Mouse (Mus musculus): ENCODE data around the gene Fam13c. TPM values are rescaled to one million over a fixed set of nuclear protein-coding genes. Genes with fewer than 3 reads are reported as not detected.

Gene Fam13c
- polyA plus RNA-seq, 1 experiment from 2014 or later = 10.6 TPM

DNA sequence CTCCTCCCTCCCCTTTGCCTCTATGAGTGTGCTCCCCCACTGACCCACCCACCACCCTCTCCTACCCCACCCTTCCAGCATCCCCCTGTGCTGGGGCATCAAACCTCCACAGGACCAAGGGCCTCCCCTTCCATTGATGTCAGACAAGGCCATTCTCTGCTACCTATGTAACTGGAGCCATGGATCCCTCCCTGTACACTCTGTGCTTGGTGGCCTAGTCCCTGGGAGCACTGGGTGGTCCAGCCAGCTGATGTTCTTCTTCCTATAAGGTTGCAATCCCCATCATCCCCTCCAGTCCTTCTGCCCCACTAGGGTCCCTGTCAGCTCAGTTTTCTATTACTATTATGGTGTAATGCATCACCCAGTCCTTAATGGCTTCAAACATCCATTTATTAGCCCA, 65.1 kb downstream of the Fam13c start:
- no peak overlapping the region for H3K27ac ChIP-seq
- H3K36me3 ChIP-seq = no peaks in the 10 kb centered on the region
- no peaks in the 10 kb centered on the region for H3K27me3 ChIP-seq
- no peaks in the 10 kb centered on the region for H3K9me3 ChIP-seq
- H3K9ac ChIP-seq = no peak overlapping the region
- H3K4me3 ChIP-seq = no peak overlapping the region
- no peak for ATAC-seq (ENCODE audit: insufficient number of reproducible peaks, low FRiP score, low TSS enrichment, low read depth)
- no peaks in the 10 kb centered on the region for H3K4me1 ChIP-seq
- H3K4me2 ChIP-seq = no peak overlapping the region

DNA sequence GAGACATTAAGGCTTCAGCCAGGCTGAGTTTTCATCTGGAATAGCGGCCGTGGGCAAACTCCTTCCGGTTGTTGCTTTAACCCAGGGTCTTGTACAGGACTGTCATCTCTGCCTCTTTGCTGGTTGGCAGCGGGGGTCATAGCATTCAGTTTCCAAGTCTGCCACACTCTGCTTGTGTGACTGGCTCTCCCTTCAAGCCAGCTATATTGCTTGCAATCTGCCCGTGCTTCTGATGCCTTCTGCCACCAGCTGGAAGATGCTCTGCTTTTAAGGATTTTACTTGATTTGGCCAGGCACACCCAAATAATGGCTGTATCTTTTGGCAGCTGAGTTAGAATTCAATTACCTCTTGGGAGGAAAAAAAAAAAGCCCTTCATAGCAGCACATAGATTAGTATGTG, 65.6 kb downstream of the Fam13c start:
- H3K9ac ChIP-seq = no peak overlapping the region
- no peaks in the 10 kb centered on the region for H3K4me1 ChIP-seq
- no peaks in the 10 kb centered on the region for H3K36me3 ChIP-seq
- no peaks in the 10 kb centered on the region for H3K9me3 ChIP-seq
- H3K27me3 ChIP-seq = no peaks in the 10 kb centered on the region
- H3K27ac ChIP-seq = no peak overlapping the region
- no peak overlapping the region for H3K4me2 ChIP-seq
- 61% methylated on average over 5 of the region's 5 CpGs for WGBS
- no peak for ATAC-seq (ENCODE audit: insufficient number of reproducible peaks, low FRiP score, low TSS enrichment, low read depth)
- no peak overlapping the region for H3K4me3 ChIP-seq

DNA sequence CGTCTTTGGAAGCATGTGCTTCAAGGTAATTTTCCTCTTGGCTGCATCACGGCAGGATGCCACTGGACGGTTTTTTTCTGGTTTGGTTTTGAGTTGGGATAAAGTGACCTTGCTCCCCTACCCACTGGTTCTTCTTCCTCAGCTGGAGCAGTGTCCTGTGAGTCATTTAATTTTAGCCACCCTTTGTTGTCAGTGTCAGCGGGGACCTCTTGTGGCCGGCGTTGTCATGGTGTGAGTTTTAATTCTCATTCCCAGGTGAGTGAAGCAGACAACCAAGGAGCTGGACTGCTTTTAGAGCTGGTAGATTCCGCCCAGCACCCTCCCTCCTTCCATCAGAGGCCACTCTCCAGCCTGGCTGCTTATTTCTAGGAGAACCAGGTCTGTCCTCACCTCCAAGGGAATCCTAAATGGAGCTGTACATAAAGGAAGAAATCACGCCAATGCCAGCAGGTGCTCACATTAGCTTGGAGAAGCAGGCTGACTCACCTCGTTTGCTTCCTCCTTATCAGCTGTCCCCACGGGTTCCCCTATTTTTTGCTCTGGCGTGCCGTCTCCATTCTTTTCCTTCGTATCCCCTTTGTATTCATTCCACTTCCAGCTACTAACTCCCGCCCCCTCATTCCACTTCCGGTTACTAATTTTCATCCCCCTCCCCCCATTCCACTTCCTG, 66.4 kb downstream of the Fam13c start:
- no peak for ATAC-seq (ENCODE audit: insufficient number of reproducible peaks, low FRiP score, low TSS enrichment, low read depth)
- WGBS = 71% methylated on average over 15 of the region's 15 CpGs

DNA sequence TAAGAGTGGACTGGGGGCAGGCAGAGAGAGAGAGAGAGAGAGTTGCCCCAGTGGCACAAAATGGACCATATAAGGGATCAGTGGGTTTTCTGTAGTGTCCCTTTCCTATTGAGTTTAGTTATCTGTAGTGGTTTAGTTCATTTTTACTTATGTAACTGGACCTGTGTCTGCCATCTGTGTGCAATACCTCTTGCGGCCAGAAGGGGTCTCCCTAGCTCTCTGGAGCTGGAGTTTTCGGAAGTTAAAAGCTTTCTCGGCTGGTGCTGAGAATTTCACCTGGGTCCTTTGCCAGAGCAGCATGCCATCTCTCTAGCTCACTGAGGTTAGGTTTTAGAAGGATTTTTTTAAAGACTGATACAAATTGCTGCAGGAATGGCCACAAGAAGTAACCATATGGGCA, 67.6 kb downstream of the Fam13c start:
- Histone ChIP-seq H3K27ac (no peak overlapping the region), H3K4me1 (no peaks in the 10 kb centered on the region), H3K9ac (no peak overlapping the region), H3K4me2 (no peak overlapping the region), H3K27me3 (no peaks in the 10 kb centered on the region), H3K4me3 (no peak overlapping the region), H3K36me3 (no peaks in the 10 kb centered on the region), H3K9me3 (no peaks in the 10 kb centered on the region)
- WGBS = 88% methylated on average over 3 of the region's 3 CpGs
- no peak for ATAC-seq (ENCODE audit: insufficient number of reproducible peaks, low FRiP score, low TSS enrichment, low read depth)

More for the DNA sequence above, 66.4 kb downstream of the Fam13c start:
- Histone ChIP-seq H3K9me3 (no peaks in the 10 kb centered on the region), H3K36me3 (no peaks in the 10 kb centered on the region), H3K9ac (no peak overlapping the region), H3K4me1 (no peaks in the 10 kb centered on the region), H3K27ac (no peak overlapping the region), H3K4me2 (no peak overlapping the region), H3K27me3 (no peaks in the 10 kb centered on the region), H3K4me3 (no peak overlapping the region)

DNA sequence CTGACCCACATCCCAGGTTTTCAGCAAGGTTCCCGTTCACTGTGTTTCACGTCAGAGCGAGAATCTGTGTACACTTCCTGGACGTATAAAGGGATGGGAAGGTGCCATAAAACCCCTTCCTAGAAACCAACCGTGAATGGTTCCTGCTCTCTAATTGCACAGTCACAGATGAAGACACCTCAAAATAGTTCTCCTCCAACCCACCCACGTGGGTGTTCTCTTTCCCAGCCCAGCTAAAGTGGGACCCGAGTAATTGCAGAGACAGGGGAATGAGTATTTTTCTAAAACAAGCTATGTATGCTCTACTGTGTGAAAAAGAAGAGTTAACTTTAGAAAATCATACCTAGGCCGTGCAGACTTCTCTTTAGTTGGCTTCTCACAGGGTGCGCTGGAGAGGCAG, 74.6 kb downstream of the Fam13c start:
- H3K4me1 ChIP-seq = peaks cover 4% of the 10 kb centered on the region
- H3K27ac ChIP-seq = no peak overlapping the region
- H3K9me3 ChIP-seq = no peaks in the 10 kb centered on the region
- WGBS = 70% methylated on average over 9 of the region's 9 CpGs
- no peaks in the 10 kb centered on the region for H3K36me3 ChIP-seq
- no peak overlapping the region for H3K9ac ChIP-seq
- no peak overlapping the region for H3K4me2 ChIP-seq
- H3K4me3 ChIP-seq = no peak overlapping the region
- ATAC-seq (ENCODE audit: insufficient number of reproducible peaks, low FRiP score, low TSS enrichment, low read depth) = no peak
- H3K27me3 ChIP-seq = no peaks in the 10 kb centered on the region

DNA sequence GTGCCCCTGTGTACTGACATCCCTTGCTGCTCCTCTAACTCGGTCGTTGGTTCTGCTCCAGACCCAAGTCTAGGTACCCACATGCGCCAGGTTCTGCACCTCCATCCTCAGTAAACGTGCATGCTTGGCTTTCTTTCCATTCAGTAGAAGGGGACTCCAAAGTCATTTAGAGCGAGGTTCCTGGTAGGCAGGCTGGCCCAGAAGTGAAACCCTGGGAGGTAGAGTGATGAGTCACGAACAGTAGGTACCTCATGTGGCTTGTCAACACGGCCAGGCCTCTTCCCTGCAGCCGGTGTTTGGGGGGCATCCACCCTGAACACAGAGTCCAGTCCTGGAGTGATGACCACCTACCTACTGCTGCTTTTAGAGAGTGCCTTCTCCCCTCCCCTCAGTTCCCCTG, 76.4 kb downstream of the Fam13c start:
- Histone ChIP-seq H3K9ac (no peak overlapping the region), H3K27ac (no peak overlapping the region), H3K27me3 (no peaks in the 10 kb centered on the region), H3K9me3 (no peaks in the 10 kb centered on the region), H3K4me3 (no peak overlapping the region), H3K36me3 (no peaks in the 10 kb centered on the region), H3K4me2 (no peak overlapping the region), H3K4me1 (peaks cover 20% of the 10 kb centered on the region)
- no peak for ATAC-seq (ENCODE audit: insufficient number of reproducible peaks, low FRiP score, low TSS enrichment, low read depth)
- 88% methylated on average over 8 of the region's 8 CpGs for WGBS

DNA sequence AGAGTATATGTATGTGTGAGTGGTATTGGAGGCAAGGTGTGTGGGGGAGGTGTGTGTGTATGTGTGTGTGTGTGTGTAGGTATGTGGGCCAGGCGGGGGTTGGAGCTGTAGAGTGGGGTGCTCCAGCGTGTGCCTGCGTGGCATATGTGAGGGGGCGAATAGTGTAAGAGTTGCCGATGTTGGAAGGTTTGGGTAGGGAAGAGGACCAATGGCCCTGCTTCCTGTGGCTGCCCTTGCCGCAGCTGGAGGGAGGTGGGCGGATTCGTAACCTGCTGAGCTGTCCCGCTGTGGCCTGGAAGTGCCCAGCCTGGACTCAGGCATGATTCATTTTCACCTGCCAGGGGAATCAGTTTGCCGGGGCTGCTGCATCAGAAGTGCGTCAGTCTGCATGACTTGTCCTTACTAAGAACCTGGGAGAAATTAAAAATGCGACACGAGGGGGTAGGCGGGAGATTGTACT, 79.4 kb downstream of the Fam13c start:
- H3K9ac ChIP-seq = no peak overlapping the region
- peak overlapping the region; percentile 45 for H3K4me3 ChIP-seq
- no peaks in the 10 kb centered on the region for H3K27me3 ChIP-seq
- 7% methylated on average over 14 of the region's 14 CpGs for WGBS
- H3K4me1 ChIP-seq = peaks cover 20% of the 10 kb centered on the region
- no peaks in the 10 kb centered on the region for H3K36me3 ChIP-seq
- ATAC-seq (ENCODE audit: insufficient number of reproducible peaks, low FRiP score, low TSS enrichment, low read depth) = no peak
- no peaks in the 10 kb centered on the region for H3K9me3 ChIP-seq
- H3K27ac ChIP-seq = no peak overlapping the region; the same call in 1 of the 2 replicates
- peak overlapping the region; percentile 93 for H3K4me2 ChIP-seq

DNA sequence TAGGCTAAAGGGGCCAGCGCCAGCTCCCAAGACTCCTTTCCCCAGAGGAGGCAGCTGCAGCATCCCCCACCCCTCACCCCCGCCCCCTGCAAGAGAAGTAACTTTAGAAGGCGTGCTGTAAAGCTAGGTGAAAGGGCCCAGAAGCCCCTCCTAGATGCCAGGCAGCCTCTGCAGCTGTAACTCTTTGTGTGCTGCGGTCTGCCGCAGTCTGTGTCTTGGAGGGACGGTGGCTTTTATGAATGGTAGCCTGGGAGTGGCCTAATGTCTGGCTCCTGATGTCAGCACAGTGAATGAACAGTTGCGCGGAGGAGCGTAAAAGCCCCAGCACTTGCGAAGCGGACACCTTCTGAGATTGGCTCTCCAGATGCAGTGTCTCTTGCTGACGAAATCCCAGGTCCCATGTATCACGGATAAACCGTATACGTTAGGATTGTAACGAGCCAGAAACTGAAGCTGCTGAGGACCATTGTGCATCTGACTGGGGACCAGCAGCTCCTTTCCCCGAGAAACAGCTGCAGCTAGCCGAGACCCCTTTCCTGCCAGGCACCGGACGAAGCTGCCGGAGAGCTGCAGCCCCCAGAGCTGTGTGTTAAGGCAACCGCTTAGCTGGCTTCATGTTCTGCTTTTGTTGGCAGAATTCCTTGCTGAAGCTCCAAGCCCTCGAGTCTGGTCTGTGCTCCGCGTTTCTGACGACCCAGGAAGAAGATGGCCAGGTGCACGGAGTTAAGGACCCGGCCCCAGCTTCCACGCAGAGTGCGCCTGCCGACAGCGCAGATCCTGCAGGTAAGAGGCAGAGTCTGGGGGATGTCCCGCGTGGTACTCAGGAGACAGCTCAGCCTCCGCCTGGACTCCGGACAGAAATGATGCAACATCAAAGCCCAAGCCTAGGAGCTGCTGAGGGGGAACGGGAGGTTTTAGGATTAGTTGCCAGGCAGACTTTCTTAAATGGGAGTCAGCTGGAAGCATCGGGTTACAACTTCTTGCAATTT, 80.2 kb downstream of the Fam13c start:
- Histone ChIP-seq H3K27ac (peak overlapping the region; percentile 63), H3K4me3 (peak overlapping the region; percentile 45), H3K4me2 (peak overlapping the region; percentile 93), H3K36me3 (no peaks in the 10 kb centered on the region), H3K4me1 (peaks cover 20% of the 10 kb centered on the region), H3K9ac (no peak overlapping the region), H3K9me3 (no peaks in the 10 kb centered on the region), H3K27me3 (no peaks in the 10 kb centered on the region)
- under 1% methylated on average over 38 of the region's 38 CpGs for WGBS
- ATAC-seq (ENCODE audit: insufficient number of reproducible peaks, low FRiP score, low TSS enrichment, low read depth) = no peak

DNA sequence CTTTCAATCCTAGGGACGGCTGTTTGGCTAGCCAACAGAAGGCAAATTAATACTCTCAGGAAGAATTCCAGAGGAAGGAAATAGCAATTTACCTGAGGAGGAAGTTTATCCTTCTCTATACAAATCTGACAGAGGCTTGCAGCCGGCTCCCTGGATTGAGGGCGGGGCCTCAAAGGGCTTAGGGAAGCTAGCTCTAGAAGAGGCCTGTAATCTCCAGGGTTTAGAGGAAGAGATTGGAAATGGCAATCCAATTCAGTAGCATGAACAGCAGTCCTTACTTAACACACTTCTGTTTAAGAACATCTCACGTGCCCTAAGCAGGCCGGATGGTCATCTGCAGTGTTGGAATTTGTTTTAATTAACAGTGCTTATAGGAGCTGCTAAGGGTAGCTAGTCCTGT, 81.1 kb downstream of the Fam13c start:
- Histone ChIP-seq H3K27me3 (no peaks in the 10 kb centered on the region), H3K4me2 (peak overlapping the region; percentile 93), H3K9me3 (no peaks in the 10 kb centered on the region), H3K4me1 (peaks cover 20% of the 10 kb centered on the region), H3K4me3 (peak overlapping the region; percentile 45), H3K27ac (peak overlapping the region; percentile 63), H3K9ac (no peak overlapping the region), H3K36me3 (no peaks in the 10 kb centered on the region)
- no peak for ATAC-seq (ENCODE audit: insufficient number of reproducible peaks, low FRiP score, low TSS enrichment, low read depth)
- WGBS = 27% methylated on average over 5 of the region's 5 CpGs

DNA sequence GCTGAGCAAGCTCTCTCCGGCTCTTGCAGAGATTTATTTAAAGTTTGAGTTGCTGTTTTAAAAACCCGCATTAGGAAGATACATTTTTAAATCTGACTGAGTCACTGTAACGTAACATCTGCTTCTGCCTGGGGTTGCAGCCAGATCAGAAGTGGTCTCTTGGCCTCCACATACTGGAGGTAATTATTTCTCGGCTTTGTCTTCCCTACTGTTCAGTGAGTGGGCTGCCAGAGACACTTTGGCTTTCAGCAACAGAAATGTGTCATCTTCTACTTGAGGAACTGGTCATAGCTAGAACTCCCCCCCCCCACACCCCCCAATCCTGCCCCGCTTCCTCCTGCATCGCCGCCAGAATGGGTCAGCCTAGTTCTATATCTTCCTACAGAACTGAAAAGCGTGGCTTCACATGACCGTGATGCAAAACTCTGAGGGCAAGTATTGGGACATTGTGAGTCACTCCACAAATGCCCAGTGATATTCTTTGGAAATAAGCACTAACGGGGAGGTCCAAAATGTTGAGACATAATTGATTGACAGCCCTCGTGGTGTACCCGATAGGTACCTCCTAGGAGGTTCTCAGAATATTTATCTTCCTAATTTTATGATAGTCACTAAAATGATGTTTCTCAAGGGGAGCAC, 90.0 kb downstream of the Fam13c start:
- Histone ChIP-seq H3K27me3 (no peaks in the 10 kb centered on the region), H3K4me2 (no peak overlapping the region), H3K4me3 (no peak overlapping the region), H3K27ac (no peak overlapping the region), H3K4me1 (no peaks in the 10 kb centered on the region), H3K9ac (no peak overlapping the region), H3K9me3 (no peaks in the 10 kb centered on the region), H3K36me3 (no peaks in the 10 kb centered on the region)
- 85% methylated on average over 12 of the region's 12 CpGs for WGBS
- ATAC-seq (ENCODE audit: insufficient number of reproducible peaks, low FRiP score, low TSS enrichment, low read depth) = no peak

DNA sequence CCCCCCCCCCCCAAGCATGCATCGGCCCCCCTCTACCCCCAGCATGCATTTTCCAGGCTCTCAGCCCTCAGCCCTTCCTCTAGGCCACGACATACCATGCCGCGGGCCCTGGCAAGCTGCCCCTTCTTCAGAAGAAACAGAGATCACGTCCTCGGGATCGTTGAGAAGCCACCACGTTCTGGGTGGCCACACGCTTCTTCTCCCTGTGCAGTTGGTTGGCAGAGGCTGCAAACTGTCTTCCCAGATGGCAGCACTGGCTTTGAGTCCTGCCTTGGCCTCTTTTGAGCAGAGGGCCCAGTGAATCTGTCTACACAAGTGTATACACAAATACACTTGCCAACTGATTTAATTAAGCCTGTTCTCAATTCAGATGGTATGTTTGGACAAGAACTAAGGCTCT, 92.0 kb downstream of the Fam13c start:
- Histone ChIP-seq H3K4me2 (no peak overlapping the region), H3K27me3 (no peaks in the 10 kb centered on the region), H3K4me3 (no peak overlapping the region), H3K9me3 (no peaks in the 10 kb centered on the region), H3K4me1 (no peaks in the 10 kb centered on the region), H3K9ac (no peak overlapping the region), H3K27ac (no peak overlapping the region), H3K36me3 (0 out of 2 replicates have a peak, but pooled peaks cover 4% of the 10 kb centered on the region)
- WGBS = 72% methylated on average over 9 of the region's 9 CpGs
- no peak for ATAC-seq (ENCODE audit: insufficient number of reproducible peaks, low FRiP score, low TSS enrichment, low read depth)

Data from limb, embryonic 15.5 days (tissue).